Mouse (Mus musculus): ENCODE results near the gene Olfr805. TPM values are rescaled to one million over a fixed set of nuclear protein-coding genes. Genes with fewer than 3 reads are reported as not detected.

Gene Olfr805
- polyA plus RNA-seq, 1 experiment from 2014 or later, result not detected

Small RNA genes lying within 50 kb of the gene (microRNA-seq; reads per million reads assigned to microRNA genes)
- not detected for gene Gm24485

Other genes with a start within 250 kb of the Olfr805 start
- gene Olfr789, start 244.6 kb downstream of the Olfr805 start, polyA plus RNA-seq (2015; fragmentation: Nextera tagmentation; extraction: Ambion mirVana), result not detected in 2 replicates
- not detected in 2 replicates for gene Olfr790, start 230.9 kb downstream of the Olfr805 start, polyA plus RNA-seq (2015; fragmentation: Nextera tagmentation; extraction: Ambion mirVana)
- gene Olfr791, start 207.6 kb downstream of the Olfr805 start, polyA plus RNA-seq (2015; fragmentation: Nextera tagmentation; extraction: Ambion mirVana), result not detected in 2 replicates
- not detected in 2 replicates for gene Olfr792, start 190.2 kb downstream of the Olfr805 start, polyA plus RNA-seq (2015; fragmentation: Nextera tagmentation; extraction: Ambion mirVana)
- not detected in 2 replicates for gene Olfr794, start 161.7 kb downstream of the Olfr805 start, polyA plus RNA-seq (2015; fragmentation: Nextera tagmentation; extraction: Ambion mirVana)
- not detected in 2 replicates for gene Olfr796, start 116.8 kb downstream of the Olfr805 start, polyA plus RNA-seq (2015; fragmentation: Nextera tagmentation; extraction: Ambion mirVana)
- gene Olfr798, start 101.4 kb downstream of the Olfr805 start, polyA plus RNA-seq (2015; fragmentation: Nextera tagmentation; extraction: Ambion mirVana), result not detected in 2 replicates
- gene Olfr799, start 91.9 kb downstream of the Olfr805 start, polyA plus RNA-seq (2015; fragmentation: Nextera tagmentation; extraction: Ambion mirVana), result not detected in 2 replicates
- gene Olfr800, start 71.7 kb downstream of the Olfr805 start, polyA plus RNA-seq (2015; fragmentation: Nextera tagmentation; extraction: Ambion mirVana), result not detected in 2 replicates
- gene Olfr801, start 55.5 kb downstream of the Olfr805 start, polyA plus RNA-seq (2015; fragmentation: Nextera tagmentation; extraction: Ambion mirVana), result not detected in 2 replicates
- 0.02 TPM in 1 of 2 replicates, not detected in the other for gene Olfr802, start 41.2 kb downstream of the Olfr805 start, polyA plus RNA-seq (2015; fragmentation: Nextera tagmentation; extraction: Ambion mirVana)
- not detected in 2 replicates for gene Olfr803, start 35.1 kb downstream of the Olfr805 start, polyA plus RNA-seq (2015; fragmentation: Nextera tagmentation; extraction: Ambion mirVana)
- gene Olfr804, start 26.2 kb downstream of the Olfr805 start, polyA plus RNA-seq (2015; fragmentation: Nextera tagmentation; extraction: Ambion mirVana), result not detected in 2 replicates
- gene Olfr806, start 12.5 kb upstream of the Olfr805 start, polyA plus RNA-seq (2015; fragmentation: Nextera tagmentation; extraction: Ambion mirVana), result not detected in 2 replicates
- not detected in 2 replicates for gene Olfr807, start 28.4 kb upstream of the Olfr805 start, polyA plus RNA-seq (2015; fragmentation: Nextera tagmentation; extraction: Ambion mirVana)
- gene Olfr808, start 36.1 kb upstream of the Olfr805 start, polyA plus RNA-seq (2015; fragmentation: Nextera tagmentation; extraction: Ambion mirVana), result not detected in 2 replicates
- not detected in 2 replicates for gene Olfr809, start 45.3 kb upstream of the Olfr805 start, polyA plus RNA-seq (2015; fragmentation: Nextera tagmentation; extraction: Ambion mirVana)
- not detected in 2 replicates for gene Olfr810, start 65.5 kb upstream of the Olfr805 start, polyA plus RNA-seq (2015; fragmentation: Nextera tagmentation; extraction: Ambion mirVana)
- not detected in 2 replicates for gene Olfr811, start 75.0 kb upstream of the Olfr805 start, polyA plus RNA-seq (2015; fragmentation: Nextera tagmentation; extraction: Ambion mirVana)
- gene Olfr812, start 116.7 kb upstream of the Olfr805 start, polyA plus RNA-seq (2015; fragmentation: Nextera tagmentation; extraction: Ambion mirVana), result not detected in 2 replicates
- not detected in 2 replicates for gene Olfr813, start 126.0 kb upstream of the Olfr805 start, polyA plus RNA-seq (2015; fragmentation: Nextera tagmentation; extraction: Ambion mirVana)
- not detected in 2 replicates for gene Olfr814, start 150.5 kb upstream of the Olfr805 start, polyA plus RNA-seq (2015; fragmentation: Nextera tagmentation; extraction: Ambion mirVana)
- not detected in 2 replicates for gene Olfr815, start 176.5 kb upstream of the Olfr805 start, polyA plus RNA-seq (2015; fragmentation: Nextera tagmentation; extraction: Ambion mirVana)
- gene Olfr816, start 186.2 kb upstream of the Olfr805 start, polyA plus RNA-seq (2015; fragmentation: Nextera tagmentation; extraction: Ambion mirVana), result not detected in 2 replicates
- not detected in 2 replicates for gene Olfr818, start 219.7 kb upstream of the Olfr805 start, polyA plus RNA-seq (2015; fragmentation: Nextera tagmentation; extraction: Ambion mirVana)
- not detected in 2 replicates for gene Olfr819, start 237.9 kb upstream of the Olfr805 start, polyA plus RNA-seq (2015; fragmentation: Nextera tagmentation; extraction: Ambion mirVana)
- not detected in 2 replicates for gene Olfr247, start 246.8 kb upstream of the Olfr805 start, polyA plus RNA-seq (2015; fragmentation: Nextera tagmentation; extraction: Ambion mirVana)

All from hindbrain, embryonic 16.5 days (tissue).